Mouse (Mus musculus): ENCODE measurements around the gene S100a11. TPM values are rescaled to one million over a fixed set of nuclear protein-coding genes. Genes with fewer than 3 reads are reported as not detected.

S100a11 gene
- total and polyA plus RNA-seq, 2 experiments from 2014 or later = 17.1 to 169 TPM

DNA sequence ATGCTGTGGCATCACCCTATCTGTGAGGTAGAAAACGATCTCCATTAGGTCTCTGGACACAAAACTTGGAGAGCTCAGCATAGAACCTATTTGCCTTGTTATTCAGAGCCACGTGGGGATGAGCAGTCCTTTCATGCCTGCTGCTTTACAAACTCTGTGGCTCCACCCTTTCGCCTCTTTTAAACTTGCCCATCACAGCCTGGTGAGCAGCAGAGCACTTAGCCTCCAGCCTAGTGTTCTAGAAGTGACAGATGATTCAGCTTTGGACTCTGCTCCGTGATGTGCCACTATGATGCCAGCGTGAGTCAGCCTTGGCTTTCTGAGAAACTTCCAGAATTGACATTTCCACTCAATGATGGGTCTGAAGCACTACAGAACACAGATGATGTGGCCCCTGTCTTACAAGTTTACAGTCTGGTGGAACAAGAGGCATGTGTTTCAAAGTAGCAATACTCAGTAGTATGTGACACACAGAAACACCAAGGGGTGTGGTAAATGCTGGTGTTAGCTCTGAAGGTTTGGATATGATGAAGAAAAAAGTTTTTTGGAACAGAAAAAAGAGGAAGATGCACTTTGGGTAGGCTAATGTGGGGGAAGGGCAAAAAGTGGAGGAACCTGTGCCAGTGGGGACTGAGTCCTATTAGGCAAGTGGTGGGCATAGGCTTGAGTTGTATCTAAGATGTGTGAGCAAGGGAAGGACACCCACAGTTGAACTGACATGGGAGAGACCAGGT is 51.9 kb downstream of the S100a11 start:
- H3K36me3 ChIP-seq (ENCODE audit: insufficient read depth) = no peaks in the 10 kb centered on the region
- H3K4me1 ChIP-seq (ENCODE audit: insufficient read depth) = no peaks in the 10 kb centered on the region
- no peak for ATAC-seq
- no peaks in the 10 kb centered on the region for H3K27me3 ChIP-seq (ENCODE audit: insufficient read depth, low read length)
- H3K27ac ChIP-seq (ENCODE audit: low read depth, low read length) = no peak overlapping the region
- no peak overlapping the region for H3K9ac ChIP-seq
- H3K9me3 ChIP-seq (ENCODE audit: low read length) = no peaks in the 10 kb centered on the region
- H3K4me2 ChIP-seq (ENCODE audit: low read depth) = no peak overlapping the region
- no peak overlapping the region for H3K4me3 ChIP-seq (ENCODE audit: low read depth, low read length)
- TF ChIP-seq CTCF (IDR thresholded peaks at IDR 0.05; ENCODE audit: low read depth) = no peak
- 77% methylated on average over 5 of the region's 5 CpGs for WGBS
- DNase-seq = no peak

Other genes with a start within 250 kb of the S100a11 start
- under 0.01 TPM in 1 of 2 replicates, not detected in the other for gene Flg, start 247.0 kb upstream of the S100a11 start, total RNA-seq (2014; rRNA removed)
- not detected in 2 replicates for gene Flg, start 247.0 kb upstream of the S100a11 start, polyA plus RNA-seq (2015; fragmentation: Nextera tagmentation; extraction: Ambion mirVana)
- gene Hrnr, start 200.7 kb upstream of the S100a11 start, total RNA-seq (2014; rRNA removed) = not detected in 2 replicates
- gene Hrnr, start 200.7 kb upstream of the S100a11 start, polyA plus RNA-seq (2015; fragmentation: Nextera tagmentation; extraction: Ambion mirVana) = not detected in 2 replicates
- gene Rptn, start 126.8 kb upstream of the S100a11 start, total RNA-seq (2014; rRNA removed) = not detected in 2 replicates
- not detected in 2 replicates for gene Rptn, start 126.8 kb upstream of the S100a11 start, polyA plus RNA-seq (2015; fragmentation: Nextera tagmentation; extraction: Ambion mirVana)
- 0.38 and 0.57 TPM in 2 replicates for gene Tchh, start 78.2 kb upstream of the S100a11 start, total RNA-seq (2014; rRNA removed)
- 0.97 and 1.3 TPM in 2 replicates for gene Tchh, start 78.2 kb upstream of the S100a11 start, polyA plus RNA-seq (2015; fragmentation: Nextera tagmentation; extraction: Ambion mirVana)
- gene Tchhl1, start 51.7 kb upstream of the S100a11 start, total RNA-seq (2014; rRNA removed) = not detected in 2 replicates
- not detected in 2 replicates for gene Tchhl1, start 51.7 kb upstream of the S100a11 start, polyA plus RNA-seq (2015; fragmentation: Nextera tagmentation; extraction: Ambion mirVana)
- gene S100a10, start 34.6 kb downstream of the S100a11 start, total RNA-seq (2014; rRNA removed) = 139 and 198 TPM in 2 replicates
- gene S100a10, start 34.6 kb downstream of the S100a11 start, polyA plus RNA-seq (2015; fragmentation: Nextera tagmentation; extraction: Ambion mirVana) = 187 and 244 TPM in 2 replicates
- gene Tdpoz2, start 132.2 kb downstream of the S100a11 start, total RNA-seq (2014; rRNA removed) = not detected in 2 replicates
- gene Tdpoz2, start 132.2 kb downstream of the S100a11 start, polyA plus RNA-seq (2015; fragmentation: Nextera tagmentation; extraction: Ambion mirVana) = not detected in 2 replicates
- not detected in 2 replicates for gene Tdpoz1, start 155.8 kb downstream of the S100a11 start, total RNA-seq (2014; rRNA removed)
- not detected in 2 replicates for gene Tdpoz1, start 155.8 kb downstream of the S100a11 start, polyA plus RNA-seq (2015; fragmentation: Nextera tagmentation; extraction: Ambion mirVana)
- not detected in 2 replicates for gene Gm37596, start 172.6 kb downstream of the S100a11 start, total RNA-seq (2014; rRNA removed)
- gene Gm37596, start 172.6 kb downstream of the S100a11 start, polyA plus RNA-seq (2015; fragmentation: Nextera tagmentation; extraction: Ambion mirVana) = not detected in 2 replicates